Mouse (Mus musculus): ENCODE data around the gene Stard7.
"Not testable (repeated sequence)": the region's sequence is repeated elsewhere in the genome, so short reads cannot be mapped to it uniquely, and the experiment has no call there.

Gene Stard7

GRCm38 (mm10) chr2:127275551-127276320 is 5.7 kb downstream of the Stard7 start:
- DNase-seq (ENCODE audit: low spot score in 2 of 2), result no peak

- DNase-seq (ENCODE audit: low spot score in 2 of 2), result no peak
Measured at GRCm38 (mm10) chr2:127278162-127278561, 8.1 kb downstream of the Stard7 start.

GRCm38 (mm10) chr2:127292250-127292649 is 22.2 kb downstream of the Stard7 start:
- DNase-seq (ENCODE audit: low spot score in 2 of 2), result no peak

GRCm38 (mm10) chr2:127297001-127297805 is 27.2 kb downstream of the Stard7 start:
- DNase-seq (ENCODE audit: low spot score in 2 of 2), result no peak

GRCm38 (mm10) chr2:127298056-127298455 is 28.0 kb downstream of the Stard7 start:
- DNase-seq (ENCODE audit: low spot score in 2 of 2), result no peak

- DNase-seq (ENCODE audit: low spot score in 2 of 2), result no peak
Measured at GRCm38 (mm10) chr2:127300701-127301100, 30.7 kb downstream of the Stard7 start.

GRCm38 (mm10) chr2:127301883-127302282 is 31.9 kb downstream of the Stard7 start:
- DNase-seq (ENCODE audit: low spot score in 2 of 2), result no peak

GRCm38 (mm10) chr2:127304192-127304591 is 34.2 kb downstream of the Stard7 start:
- not testable (repeated sequence) for DNase-seq (ENCODE audit: low spot score in 2 of 2)

GRCm38 (mm10) chr2:127304609-127305210 is 34.7 kb downstream of the Stard7 start:
- DNase-seq (ENCODE audit: low spot score in 2 of 2), result no peak

GRCm38 (mm10) chr2:127306123-127306522 is 36.1 kb downstream of the Stard7 start:
- DNase-seq (ENCODE audit: low spot score in 2 of 2), result no peak

- no peak for DNase-seq (ENCODE audit: low spot score in 2 of 2)
Measured at GRCm38 (mm10) chr2:127307179-127307578, 37.2 kb downstream of the Stard7 start.

GRCm38 (mm10) chr2:127308660-127309059 is 38.6 kb downstream of the Stard7 start:
- no peak for DNase-seq (ENCODE audit: low spot score in 2 of 2)

- no peak for DNase-seq (ENCODE audit: low spot score in 2 of 2)
Measured at GRCm38 (mm10) chr2:127310246-127310645, 40.2 kb downstream of the Stard7 start.

GRCm38 (mm10) chr2:127310685-127311084 is 40.7 kb downstream of the Stard7 start:
- no peak for DNase-seq (ENCODE audit: low spot score in 2 of 2)

- DNase-seq (ENCODE audit: low spot score in 2 of 2), result no peak
Measured at GRCm38 (mm10) chr2:127311193-127311592, 41.2 kb downstream of the Stard7 start.

GRCm38 (mm10) chr2:127312801-127313200 is 42.8 kb downstream of the Stard7 start:
- DNase-seq (ENCODE audit: low spot score in 2 of 2), result no peak

- DNase-seq (ENCODE audit: low spot score in 2 of 2), result no peak
Measured at GRCm38 (mm10) chr2:127313878-127314277, 43.9 kb downstream of the Stard7 start.

GRCm38 (mm10) chr2:127314467-127315154 is 44.6 kb downstream of the Stard7 start:
- peak; percentile 37 to 49 for DNase-seq (ENCODE audit: low spot score in 2 of 2)

- DNase-seq (ENCODE audit: low spot score in 2 of 2), result no peak
Measured at GRCm38 (mm10) chr2:127315155-127315470, 45.1 kb downstream of the Stard7 start.

GRCm38 (mm10) chr2:127316431-127316830 is 46.4 kb downstream of the Stard7 start:
- no peak for DNase-seq (ENCODE audit: low spot score in 2 of 2)

- DNase-seq (ENCODE audit: low spot score in 2 of 2), result no peak
Measured at GRCm38 (mm10) chr2:127318136-127318535, 48.1 kb downstream of the Stard7 start.

GRCm38 (mm10) chr2:127319071-127319470 is 49.1 kb downstream of the Stard7 start:
- no peak for DNase-seq (ENCODE audit: low spot score in 2 of 2)
